In genomic region chr1:174670846-174671245, GRCm38 (mm10) we compare ENCODE assay signal across 17 mouse cellular contexts.
"Had no signal": no experiment of that assay in that cellular context is flagged by ENCODE, and none has a peak within 500 bp of the region (broad histone marks: within the 10 kb centered on the region; RNA-seq: fewer than 3 reads in every experiment).

No protein-coding gene starts in this region.

- H3K4me1 ChIP-seq: megakaryocyte, embryonic 14.5 days; midbrain, embryonic 12.5 days; neural tube, embryonic 15.5 days; stomach, embryonic 15.5 days had no signal

- H3K36me3 ChIP-seq: midbrain, embryonic 12.5 days; neural tube, embryonic 13.5 days; neural tube, embryonic 15.5 days; stomach, embryonic 15.5 days had no signal

- DNase-seq: lung, adult 18-20 months; lung, embryonic 14.5 days; lung, postnatal 14 days; lung, postnatal 36 days; midbrain, embryonic 14.5 days; right cerebral cortex, postnatal 14 days; thymus, adult 2 months; thymus, postnatal 25 days; thymus, postnatal 4 days had no signal

- ATAC-seq: midbrain, embryonic 16.5 days had no signal

- H3K9ac ChIP-seq: lung, embryonic 14.5 days; midbrain, embryonic 12.5 days; neural tube, embryonic 13.5 days; neural tube, embryonic 15.5 days; stomach, embryonic 15.5 days had no signal

- H3K4me3 ChIP-seq: megakaryocyte, embryonic 14.5 days; midbrain, embryonic 12.5 days; neural tube, embryonic 13.5 days; neural tube, embryonic 15.5 days; stomach, embryonic 15.5 days had no signal

- H3K9me3 ChIP-seq: megakaryocyte, embryonic 14.5 days; midbrain, embryonic 12.5 days; neural tube, embryonic 13.5 days; neural tube, embryonic 15.5 days; stomach, embryonic 15.5 days had no signal

- H3K27me3 ChIP-seq: megakaryocyte, embryonic 14.5 days; midbrain, embryonic 12.5 days; neural tube, embryonic 13.5 days; neural tube, embryonic 15.5 days; stomach, embryonic 15.5 days had no signal

- H3K4me2 ChIP-seq: lung, embryonic 14.5 days; midbrain, embryonic 12.5 days; neural tube, embryonic 13.5 days; neural tube, embryonic 15.5 days; stomach, embryonic 15.5 days had no signal

- H3K27ac ChIP-seq: macrophage; midbrain, embryonic 12.5 days; neural tube, embryonic 13.5 days; neural tube, embryonic 15.5 days; stomach, embryonic 15.5 days; stomach, postnatal 0 days had no signal
